Mouse (Mus musculus) frontal cortex, postnatal 25 days (tissue): Measurements from ENCODE around the gene Ednra.

Source experiments
- DNase-seq, 2 experiments: peaks; one replicate each; pipeline ENCODE4 v3.0.0; 2022; ENCODE audit warnings: low spot score in 2 of 2

Gene Ednra

GRCm38 (mm10) chr8:77724046-77724930, at the start of gene Ednra:
Ednra (minus strand) TSS chr8:77724464.
- no peak for DNase-seq

- DNase-seq = no peak
These were observed 49.6 kb upstream of the Ednra start for GRCm38 (mm10) chr8:77773831-77774230.

GRCm38 (mm10) chr8:77773256-77773655, 49.0 kb upstream of the Ednra start:
- DNase-seq = no peak

GRCm38 (mm10) chr8:77772210-77772886, 48.1 kb upstream of the Ednra start:
- no peak for DNase-seq

- DNase-seq = no peak
These were observed 46.7 kb upstream of the Ednra start for GRCm38 (mm10) chr8:77770966-77771365.

GRCm38 (mm10) chr8:77768916-77769315, 44.7 kb upstream of the Ednra start:
- DNase-seq = no peak

GRCm38 (mm10) chr8:77764253-77764652, 40.0 kb upstream of the Ednra start:
- no peak for DNase-seq

- no peak for DNase-seq
These were observed 38.7 kb upstream of the Ednra start for GRCm38 (mm10) chr8:77762967-77763366.

- no peak for DNase-seq
These were observed 31.2 kb upstream of the Ednra start for GRCm38 (mm10) chr8:77755441-77755840.

- DNase-seq = no peak
These were observed 29.5 kb upstream of the Ednra start for GRCm38 (mm10) chr8:77753796-77754195.

GRCm38 (mm10) chr8:77752041-77752440, 27.8 kb upstream of the Ednra start:
- DNase-seq = no peak

- DNase-seq = no peak
These were observed 26.1 kb upstream of the Ednra start for GRCm38 (mm10) chr8:77750407-77750806.

GRCm38 (mm10) chr8:77744476-77744875, 20.2 kb upstream of the Ednra start:
- DNase-seq = no peak

GRCm38 (mm10) chr8:77742395-77742794, 18.1 kb upstream of the Ednra start:
- no peak for DNase-seq

- no peak for DNase-seq
These were observed 16.9 kb upstream of the Ednra start for GRCm38 (mm10) chr8:77741050-77741777.

GRCm38 (mm10) chr8:77738419-77738818, 14.2 kb upstream of the Ednra start:
- no peak for DNase-seq

GRCm38 (mm10) chr8:77737327-77737726, 13.1 kb upstream of the Ednra start:
- no peak for DNase-seq

GRCm38 (mm10) chr8:77733792-77734191, 9.5 kb upstream of the Ednra start:
- DNase-seq = no peak

- no peak for DNase-seq
These were observed 8.7 kb upstream of the Ednra start for GRCm38 (mm10) chr8:77732964-77733363.

GRCm38 (mm10) chr8:77725406-77725805, 1.1 kb upstream of the Ednra start:
- DNase-seq = no peak

- no peak for DNase-seq
These were observed 674 bp downstream of the Ednra start for GRCm38 (mm10) chr8:77723534-77724045.

GRCm38 (mm10) chr8:77723018-77723417, 1.2 kb downstream of the Ednra start:
- DNase-seq = no peak
